ENCODE assay signal across 19 mouse cellular contexts in the genomic region with DNA sequence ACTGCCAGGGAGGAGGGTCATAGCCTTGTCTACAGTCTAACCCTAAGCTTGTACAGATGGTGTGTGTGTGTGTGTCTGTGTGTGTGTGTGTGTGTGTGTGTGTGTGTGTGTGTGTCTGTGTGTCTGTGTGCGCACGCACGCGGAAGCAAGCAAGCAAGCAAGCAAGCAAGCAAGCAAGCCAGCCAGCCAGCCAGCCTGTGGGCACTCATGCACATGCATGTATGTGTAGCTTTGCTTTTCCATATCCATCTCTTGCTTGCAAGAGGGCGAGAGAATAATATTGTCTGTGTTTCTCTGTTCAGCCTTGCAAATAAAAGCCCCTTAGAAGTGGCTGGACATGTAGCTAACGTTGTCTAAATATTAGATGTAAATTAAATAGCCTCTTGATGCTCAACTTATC.
"Had no signal": no experiment of that assay in that cellular context is flagged by ENCODE, and none has a peak within 500 bp of the region (broad histone marks: within the 10 kb centered on the region; RNA-seq: fewer than 3 reads in every experiment).

No protein-coding gene starts in this region.

- H3K27ac ChIP-seq: limb, embryonic 12.5 days; limb, embryonic 15.5 days; liver, embryonic 14.5 days; macrophage; neural tube, embryonic 12.5 days; neural tube, embryonic 15.5 days had no signal

- DNase-seq: kidney, adult 18-20 months; kidney, adult 9 months; kidney, postnatal 14 days; kidney, postnatal 4 days; left cerebral cortex, postnatal 4 days; liver, postnatal 0 days; lung, embryonic 14.5 days; right cerebral cortex, adult 18-20 months; right cerebral cortex, postnatal 25 days; thymus, adult 18-20 months; thymus, postnatal 4 days had no signal

- H3K36me3 ChIP-seq: limb, embryonic 12.5 days; limb, embryonic 15.5 days; neural tube, embryonic 12.5 days; neural tube, embryonic 15.5 days had no signal

- H3K4me2 ChIP-seq: limb, embryonic 12.5 days; limb, embryonic 15.5 days; liver, embryonic 11.5 days; lung, embryonic 14.5 days; neural tube, embryonic 12.5 days; neural tube, embryonic 15.5 days had no signal

- ATAC-seq: liver, postnatal 0 days; lung, postnatal 0 days had no signal

- H3K4me1 ChIP-seq: limb, embryonic 15.5 days; neural tube, embryonic 12.5 days had no signal

- H3K4me3 ChIP-seq: limb, embryonic 12.5 days; limb, embryonic 15.5 days; neural tube, embryonic 12.5 days; neural tube, embryonic 15.5 days had no signal

- H3K9ac ChIP-seq: limb, embryonic 12.5 days; limb, embryonic 15.5 days; liver, embryonic 14.5 days; liver, postnatal 0 days; lung, embryonic 14.5 days; neural tube, embryonic 12.5 days; neural tube, embryonic 15.5 days had no signal

- H3K9me3 ChIP-seq: limb, embryonic 12.5 days; limb, embryonic 15.5 days; neural tube, embryonic 12.5 days; neural tube, embryonic 15.5 days had no signal

- H3K27me3 ChIP-seq: neural tube, embryonic 12.5 days had no signal
